Mouse (Mus musculus): ENCODE results near the gene Nmur1. TPM values are rescaled to one million over a fixed set of nuclear protein-coding genes. Genes with fewer than 3 reads are reported as not detected.
A peak's percentile ranks its signal among the peaks of the same experiment; 100 is the strongest.
"Not testable (repeated sequence)": the region's sequence is repeated elsewhere in the genome, so short reads cannot be mapped to it uniquely, and the experiment has no call there.

The Nmur1 gene
- total RNA-seq (2017), result not detected in 3 replicates

GRCm38 (mm10) chr1:86426128-86426527, at the start of gene Nmur1, which contains the start of gene Tex44:
TSS of gene Nmur1 (minus strand) at chr1:86426228.
TSS of gene Tex44 (plus strand) at chr1:86426329.
- ATAC-seq (replicated peaks; ENCODE audit: insufficient number of reproducible peaks, low FRiP score, low TSS enrichment, poor library complexity, severe bottlenecking), result no peak

- ATAC-seq (replicated peaks; ENCODE audit: insufficient number of reproducible peaks, low FRiP score, low TSS enrichment, poor library complexity, severe bottlenecking), result no peak
These were observed 47.2 kb upstream of the Nmur1 start for GRCm38 (mm10) chr1:86473109-86473760.

- 0 out of 2 replicates have a peak, but pooled peaks have one; percentile 25 for ATAC-seq (replicated peaks; ENCODE audit: insufficient number of reproducible peaks, low FRiP score, low TSS enrichment, poor library complexity, severe bottlenecking)
These were observed 46.3 kb upstream of the Nmur1 start for GRCm38 (mm10) chr1:86472197-86472952.

GRCm38 (mm10) chr1:86471504-86471961, 45.5 kb upstream of the Nmur1 start:
- not testable (repeated sequence) for ATAC-seq (replicated peaks; ENCODE audit: insufficient number of reproducible peaks, low FRiP score, low TSS enrichment, poor library complexity, severe bottlenecking)

GRCm38 (mm10) chr1:86470519-86471181, 44.6 kb upstream of the Nmur1 start:
- peak; percentile 68 for ATAC-seq (replicated peaks; ENCODE audit: insufficient number of reproducible peaks, low FRiP score, low TSS enrichment, poor library complexity, severe bottlenecking)

- ATAC-seq (replicated peaks; ENCODE audit: insufficient number of reproducible peaks, low FRiP score, low TSS enrichment, poor library complexity, severe bottlenecking), result no peak
These were observed 43.8 kb upstream of the Nmur1 start for GRCm38 (mm10) chr1:86469876-86470275.

- ATAC-seq (replicated peaks; ENCODE audit: insufficient number of reproducible peaks, low FRiP score, low TSS enrichment, poor library complexity, severe bottlenecking), result no peak
These were observed 41.4 kb upstream of the Nmur1 start for GRCm38 (mm10) chr1:86467416-86467815.

- ATAC-seq (replicated peaks; ENCODE audit: insufficient number of reproducible peaks, low FRiP score, low TSS enrichment, poor library complexity, severe bottlenecking), result no peak
These were observed 38.8 kb upstream of the Nmur1 start for GRCm38 (mm10) chr1:86464875-86465224.

- ATAC-seq (replicated peaks; ENCODE audit: insufficient number of reproducible peaks, low FRiP score, low TSS enrichment, poor library complexity, severe bottlenecking), result no peak
These were observed 38.3 kb upstream of the Nmur1 start for GRCm38 (mm10) chr1:86464223-86464874.

GRCm38 (mm10) chr1:86459371-86459770, 33.3 kb upstream of the Nmur1 start:
- no peak for ATAC-seq (replicated peaks; ENCODE audit: insufficient number of reproducible peaks, low FRiP score, low TSS enrichment, poor library complexity, severe bottlenecking)

GRCm38 (mm10) chr1:86456892-86457581, 31.0 kb upstream of the Nmur1 start:
- no peak for ATAC-seq (replicated peaks; ENCODE audit: insufficient number of reproducible peaks, low FRiP score, low TSS enrichment, poor library complexity, severe bottlenecking)

GRCm38 (mm10) chr1:86452713-86453112, 26.7 kb upstream of the Nmur1 start:
- ATAC-seq (replicated peaks; ENCODE audit: insufficient number of reproducible peaks, low FRiP score, low TSS enrichment, poor library complexity, severe bottlenecking), result no peak

GRCm38 (mm10) chr1:86449966-86450365, 23.9 kb upstream of the Nmur1 start:
- no peak for ATAC-seq (replicated peaks; ENCODE audit: insufficient number of reproducible peaks, low FRiP score, low TSS enrichment, poor library complexity, severe bottlenecking)

- ATAC-seq (replicated peaks; ENCODE audit: insufficient number of reproducible peaks, low FRiP score, low TSS enrichment, poor library complexity, severe bottlenecking), result no peak
These were observed 22.2 kb upstream of the Nmur1 start for GRCm38 (mm10) chr1:86448272-86448671.

- no peak for ATAC-seq (replicated peaks; ENCODE audit: insufficient number of reproducible peaks, low FRiP score, low TSS enrichment, poor library complexity, severe bottlenecking)
These were observed 21.7 kb upstream of the Nmur1 start for GRCm38 (mm10) chr1:86447596-86448171.

GRCm38 (mm10) chr1:86443386-86444172, 17.6 kb upstream of the Nmur1 start:
- ATAC-seq (replicated peaks; ENCODE audit: insufficient number of reproducible peaks, low FRiP score, low TSS enrichment, poor library complexity, severe bottlenecking), result no peak

GRCm38 (mm10) chr1:86442832-86443231, 16.8 kb upstream of the Nmur1 start:
- no peak for ATAC-seq (replicated peaks; ENCODE audit: insufficient number of reproducible peaks, low FRiP score, low TSS enrichment, poor library complexity, severe bottlenecking)

All from monocyte, adult 5-6 weeks (primary cell).